Mouse (Mus musculus) liver, adult 2 months (tissue): ENCODE measurements around the gene Sipa1.

Source experiments
- CTCF ChIP-seq: fragments of 200-500 bp; IDR thresholded peaks from 2 replicates; pipeline ENCODE4 v1.5.1; 2011; ENCODE audit warnings: low read depth, low read length, control low read depth
- POLR2A ChIP-seq: fragments of 200-500 bp; IDR thresholded peaks from 2 replicates; pipeline ENCODE4 v1.6.1; 2011; ENCODE audit warnings: low read length, control low read depth; ENCODE audit not compliant: insufficient read depth; ENCODE audit errors: extremely low read depth

DNA sequence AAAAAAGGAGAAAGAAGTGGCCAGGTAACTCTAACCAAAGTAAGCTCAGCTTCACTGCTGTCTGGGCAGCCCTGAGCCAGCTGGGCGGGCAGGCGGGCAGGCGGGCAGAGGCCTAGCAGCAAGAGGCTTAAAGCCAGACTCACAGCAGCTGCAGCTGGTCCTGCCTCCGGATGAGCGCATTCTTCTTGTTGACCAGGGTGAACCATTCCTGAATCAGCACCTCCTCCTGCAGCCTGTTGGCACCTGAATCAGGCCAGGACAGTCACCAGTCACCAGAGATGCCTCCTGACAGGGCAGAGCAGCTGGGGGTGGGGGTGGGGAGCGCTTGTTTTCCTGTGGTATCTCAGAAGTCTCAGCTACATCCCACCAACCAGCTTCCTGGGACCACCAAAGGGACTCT, 46.6 kb upstream of the Sipa1 start:
- no peak for TF ChIP-seq CTCF
- no peak for TF ChIP-seq POLR2A
